Mouse (Mus musculus) heart, adult 10 weeks (tissue): ENCODE measurements around the gene Esp6. TPM values are rescaled to one million over a fixed set of nuclear protein-coding genes. Genes with fewer than 3 reads are reported as not detected.

Experiments
- polyA plus RNA-seq: library from polyadenylated mRNA; stranded (reverse); fragments of 350-450 nt; fragmentation: Illumina TruSeq; extraction: RNeasy Lipid Tissue Mini Kit (QIAGEN cat#74804); gene quantifications from one replicate; pipeline ENCODE4 v1.2.3, GENCODE M21; 2014; ENCODE audit warnings: low read depth, low replicate concordance

Esp6 gene
- not detected for polyA plus RNA-seq

DNA sequence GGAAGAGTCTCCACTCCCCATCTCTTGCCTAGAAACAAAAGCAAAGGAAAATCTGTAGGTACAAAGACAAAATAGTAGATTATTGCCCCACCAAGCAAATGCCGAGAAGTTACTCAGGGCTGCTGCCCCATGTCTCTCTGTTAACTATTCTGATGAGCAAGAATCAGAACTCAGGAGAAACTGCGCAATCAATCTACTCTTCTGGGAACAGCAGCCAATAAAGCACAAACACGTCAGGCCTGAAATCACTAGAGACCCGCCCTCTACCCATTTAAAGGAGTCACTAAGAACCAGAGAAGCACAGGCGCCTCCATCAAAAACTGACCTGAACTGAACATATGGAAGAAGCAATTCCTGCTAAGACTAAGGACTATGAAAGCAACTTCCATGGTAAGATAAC is at the start of gene Esp6:
Gene Esp6 (plus strand): TSS at position 301 of the 400 bp plus-strand sequence.

DNA sequence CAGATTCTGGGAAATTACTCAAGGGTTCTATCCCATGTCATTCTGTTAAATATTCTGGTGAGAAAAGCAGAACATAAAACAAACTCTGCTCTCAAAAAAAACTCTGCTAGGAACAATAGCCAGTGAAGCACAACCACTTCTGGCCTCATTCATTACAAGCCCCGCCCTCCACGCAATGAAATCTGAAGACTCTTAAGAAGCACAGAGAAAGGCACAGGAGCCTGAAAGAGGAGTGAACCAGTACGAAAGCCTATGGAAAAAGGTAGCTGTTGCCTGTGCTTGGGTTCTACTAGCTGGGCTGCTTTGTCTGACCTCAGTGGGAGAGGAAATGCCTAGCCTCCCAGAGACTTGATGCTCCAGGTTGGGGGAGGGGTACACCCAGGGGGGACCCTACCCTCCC is 41.5 kb upstream of the Esp6 start, which contains the start of gene Esp8:
Gene Esp8 (plus strand): TSS at position 205 of the 400 bp plus-strand sequence.

DNA sequence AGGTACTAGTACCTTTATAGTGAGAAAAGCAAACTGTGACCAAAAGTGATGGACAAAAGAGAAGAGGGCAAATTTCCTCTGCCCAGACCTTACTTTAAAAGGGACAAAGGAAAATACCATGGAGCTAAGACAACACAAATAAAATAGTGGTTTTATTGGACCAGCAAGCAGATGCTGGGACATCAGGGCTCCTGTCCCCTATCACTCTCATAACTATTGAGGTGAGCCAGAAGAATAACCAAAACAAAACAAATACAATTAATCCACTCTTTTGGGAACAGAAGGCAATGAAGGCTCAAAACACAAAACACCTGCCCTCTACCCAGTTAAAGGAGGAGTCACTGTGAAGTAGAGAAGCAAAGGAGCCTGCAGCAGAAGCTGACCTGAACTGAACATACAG is 37.0 kb downstream of the Esp6 start, which contains the start of gene Esp4:
Gene Esp4 (plus strand): TSS at position 301 of the 400 bp plus-strand sequence.

Other genes starting within 250 kb of the Esp6 start
- not detected for gene Crisp1, start 242.3 kb upstream of the Esp6 start, polyA plus RNA-seq
- gene Esp8, start 41.5 kb upstream of the Esp6 start, polyA plus RNA-seq = not detected
- gene Esp4, start 37.1 kb downstream of the Esp6 start, polyA plus RNA-seq = not detected
- not detected for gene Esp3, start 70.6 kb downstream of the Esp6 start, polyA plus RNA-seq
- gene Esp1, start 165.6 kb downstream of the Esp6 start, polyA plus RNA-seq = not detected
- gene Crisp2, start 245.5 kb downstream of the Esp6 start, polyA plus RNA-seq = not detected
- gene Rhag, start 249.6 kb downstream of the Esp6 start, polyA plus RNA-seq = not detected